In genomic region chr16:33774972-33775371, GRCm38 (mm10) we compare ENCODE assay signal across 16 mouse cellular contexts. TPM values are rescaled to one million over a fixed set of nuclear protein-coding genes. Genes with fewer than 3 reads are reported as not detected.
DNase-seq lines count a peak whose midpoint lies in the region; ATAC-seq and TF ChIP-seq lines count a peak whose summit lies in the region.
"Had no signal": no experiment of that assay in that cellular context is flagged by ENCODE, and none has a peak within 500 bp of the region (broad histone marks: within the 10 kb centered on the region; RNA-seq: fewer than 3 reads in every experiment).

No protein-coding gene starts in this region.

- no peak for TF ChIP-seq CTCF in lung, embryonic 14.5 days (IDR thresholded peaks at IDR 0.05; ENCODE audit: low read depth)

- no peak overlapping the region for H3K27ac ChIP-seq in lung, embryonic 14.5 days (ENCODE audit: low read depth)
- H3K27ac ChIP-seq: forebrain, embryonic 15.5 days; hindbrain, embryonic 14.5 days; limb, embryonic 13.5 days; macrophage; midbrain, embryonic 15.5 days had no signal

- 47% methylated on average over 3 of the region's 3 CpGs for WGBS in lung, embryonic 14.5 days

- H3K36me3 ChIP-seq in lung, embryonic 14.5 days (ENCODE audit: insufficient read depth): no peaks in the 10 kb centered on the region
- H3K36me3 ChIP-seq: forebrain, embryonic 15.5 days; limb, embryonic 13.5 days; midbrain, embryonic 15.5 days had no signal

- H3K9me3 ChIP-seq in lung, embryonic 14.5 days (ENCODE audit: low read depth, low read length): no peaks in the 10 kb centered on the region
- H3K9me3 ChIP-seq: forebrain, embryonic 15.5 days; limb, embryonic 13.5 days; midbrain, embryonic 15.5 days had no signal

- DNase-seq in cerebellum, adult 9-11 months: peak; percentile 22
- DNase-seq in cerebellum, postnatal 10 days: no peak
- peak; percentile 73 for DNase-seq in lung, embryonic 14.5 days
- no peak for DNase-seq in lung, adult 18-20 months
- peak; percentile 26 for DNase-seq in R1 (ENCODE audit: low read depth, low spot score)
- peak; percentile 15 to 31 for DNase-seq in cerebellum, postnatal 36 days
- DNase-seq in left cerebral cortex, adult 18-20 months (ENCODE audit: low spot score in 2 of 2): no peak
- DNase-seq: kidney, adult 8-10 months; right cerebral cortex, postnatal 14 days had no signal

- ATAC-seq in lung, embryonic 14.5 days (ENCODE audit: insufficient read depth): no peak
- ATAC-seq: forebrain, embryonic 15.5 days; midbrain, embryonic 15.5 days had no signal

- H3K4me2 ChIP-seq in lung, embryonic 14.5 days: no peak overlapping the region
- H3K4me2 ChIP-seq: forebrain, embryonic 15.5 days; hindbrain, embryonic 14.5 days; limb, embryonic 13.5 days; midbrain, embryonic 15.5 days had no signal

- H3K4me1 ChIP-seq in lung, embryonic 14.5 days (ENCODE audit: insufficient read depth): no peaks in the 10 kb centered on the region
- H3K4me1 ChIP-seq: forebrain, embryonic 15.5 days; limb, embryonic 13.5 days; midbrain, embryonic 15.5 days had no signal

- H3K9ac ChIP-seq in lung, embryonic 14.5 days: no peak overlapping the region
- H3K9ac ChIP-seq: forebrain, embryonic 15.5 days; hindbrain, embryonic 14.5 days; limb, embryonic 13.5 days; midbrain, embryonic 15.5 days had no signal

- H3K4me3 ChIP-seq in lung, embryonic 14.5 days (ENCODE audit: low read depth, low read length): no peak overlapping the region
- H3K4me3 ChIP-seq: forebrain, embryonic 15.5 days; limb, embryonic 13.5 days; midbrain, embryonic 15.5 days had no signal

- H3K27me3 ChIP-seq in lung, embryonic 14.5 days (ENCODE audit: insufficient read depth, low read length): no peaks in the 10 kb centered on the region
- H3K27me3 ChIP-seq: forebrain, embryonic 15.5 days; limb, embryonic 13.5 days; midbrain, embryonic 15.5 days had no signal

RNA-seq across cellular contexts. Expression of gene Muc13, which starts 18.9 kb away (rescaled TPM):
- not detected in 2 replicates for polyA plus RNA-seq in lung, embryonic 14.5 days (2014; fragmentation: Nextera tagmentation; extraction: Ambion mirVana)
- under 1 TPM; 0.16 to 0.19 TPM for total RNA-seq in left cerebral cortex, adult 18-20 months (2021)
- total RNA-seq: gastrocnemius, adult 8-10 months; layer of hippocampus, adult 18-20 months had no signal
- polyA plus RNA-seq: forebrain, embryonic 15.5 days; hindbrain, embryonic 14.5 days had no signal

RNA-seq across cellular contexts. Expression of gene Itgb5, which starts 54.5 kb away (rescaled TPM):
- 57.5 and 64.5 TPM in 2 replicates for polyA plus RNA-seq in lung, embryonic 14.5 days (2014; fragmentation: Nextera tagmentation; extraction: Ambion mirVana)
- 10 to 100 TPM; 38.0 to 40.3 TPM for total RNA-seq in left cerebral cortex, adult 18-20 months (2021)

Comparison
In these comparisons a context has a peak if more than half of its experiments do, and no peak if none do; other contexts are left out.
1. DNase-seq: peak in cerebellum, adult 9-11 months (single experiment), lung, embryonic 14.5 days (single experiment), R1 (single experiment) and cerebellum, postnatal 36 days (2 of 2); none in cerebellum, postnatal 10 days (0 of 2), lung, adult 18-20 months (0 of 2) and left cerebral cortex, adult 18-20 months (0 of 2).